Mouse (Mus musculus) embryonic facial prominence, embryonic 14.5 days (tissue): Measurements from ENCODE around the gene Spock2. TPM values are rescaled to one million over a fixed set of nuclear protein-coding genes. Genes with fewer than 3 reads are reported as not detected.
"Not testable (repeated sequence)": the region's sequence is repeated elsewhere in the genome, so short reads cannot be mapped to it uniquely, and the experiment has no call there.

Source experiments
- ATAC-seq: fragments of 200-750 bp; cut with Nextera tagmentation; 2 replicates; pipeline ENCODE4 v1.8.0; 2017; ENCODE audit warnings: low read depth, moderate number of reproducible peaks, moderate TSS enrichment
- DNase-seq: peaks from one replicate; pipeline ENCODE4 v3.0.0-alpha.2; 2015; ENCODE audit warnings: low spot score
- H3K27ac ChIP-seq: fragments of 300-500 bp; sonication (generic); replicated peaks from 2 replicates; pipeline ENCODE4 v1.5.1; 2014; ENCODE audit warnings: low read depth, mild to moderate bottlenecking, low read length, moderate library complexity
- H3K27me3 ChIP-seq: fragments of 300-500 bp; sonication (generic); replicated peaks from 2 replicates; pipeline ENCODE4 v1.6.1; 2014; ENCODE audit warnings: low read length; ENCODE audit not compliant: control insufficient read depth, insufficient read depth
- H3K36me3 ChIP-seq: fragments of 300-500 bp; sonication (generic); 2 replicates; pipeline ENCODE4 v1.6.1; 2014; ENCODE audit warnings: low read length, mixed read lengths; ENCODE audit not compliant: control insufficient read depth, insufficient read depth
- H3K4me1 ChIP-seq: fragments of 300-500 bp; sonication (generic); 2 replicates; pipeline ENCODE4 v1.6.1; 2014; ENCODE audit warnings: antibody characterized with exemption, low read length; ENCODE audit not compliant: control insufficient read depth, insufficient read depth
- H3K4me2 ChIP-seq: fragments of 300-500 bp; sonication (generic); 2 replicates; pipeline ENCODE4 v1.6.1; 2014; ENCODE audit warnings: low read depth, mild to moderate bottlenecking, low read length, moderate library complexity, mixed read lengths
- H3K4me3 ChIP-seq: fragments of 300-500 bp; sonication (generic); 2 replicates; pipeline ENCODE4 v1.5.1; 2014; ENCODE audit warnings: low read depth, mild to moderate bottlenecking, low read length
- H3K9ac ChIP-seq: fragments of 300-500 bp; sonication (generic); 2 replicates; pipeline ENCODE4 v1.6.1; 2014; ENCODE audit warnings: low read depth, mild to moderate bottlenecking, low read length, moderate library complexity, mixed read lengths
- H3K9me3 ChIP-seq: fragments of 300-500 bp; sonication (generic); 2 replicates; pipeline ENCODE4 v1.6.1; 2016; ENCODE audit warnings: low read length; ENCODE audit not compliant: control insufficient read depth
- WGBS: fragments of 180-500 bp; shearing (Covaris S2); extraction: QIAGEN DNeasy Blood & Tissue Kit; methylation state at CpG from one replicate; pipeline ENCODE4 v1.1.7; 2014; 5-methylcytosine and 5-hydroxymethylcytosine counted together
- polyA plus RNA-seq: library from polyadenylated mRNA; unstranded; fragments of >200 nt; fragmentation: Nextera tagmentation; extraction: Ambion mirVana; gene quantifications from 2 replicates; pipeline ENCODE4 v1.2.1, GENCODE M21; 2014

The Spock2 gene
- polyA plus RNA-seq, 1 experiment from 2014 or later: 8.8 TPM

DNA sequence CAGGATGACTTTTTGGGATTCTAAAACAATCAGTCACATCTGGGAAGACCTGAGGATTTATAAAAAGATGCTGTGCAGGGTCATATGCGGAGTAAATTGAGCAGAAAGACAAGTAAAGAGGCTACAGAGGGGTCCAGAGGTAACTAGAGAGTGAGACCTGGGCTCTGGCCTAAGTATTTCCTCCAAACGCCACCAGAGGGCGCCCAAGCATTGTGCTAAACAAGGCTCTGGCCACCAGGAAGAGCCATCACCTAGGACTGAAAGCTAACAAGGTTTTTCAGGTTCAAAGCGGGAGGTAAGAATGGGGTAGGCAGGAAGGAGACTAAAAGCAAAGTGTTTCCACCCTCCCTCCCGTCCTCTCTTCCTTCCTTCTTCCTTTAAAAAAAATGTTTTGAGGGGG is 42.1 kb downstream of the Spock2 start:
- no peaks in the 10 kb centered on the region for H3K36me3 ChIP-seq
- no peaks in the 10 kb centered on the region for H3K9me3 ChIP-seq
- peak; percentile 83 for DNase-seq
- no peak overlapping the region for H3K4me3 ChIP-seq
- no peaks in the 10 kb centered on the region for H3K27me3 ChIP-seq
- H3K9ac ChIP-seq: no peak overlapping the region
- ATAC-seq: peak; percentile 46; the same call in 1 of the 2 replicates
- H3K27ac ChIP-seq: no peak overlapping the region
- WGBS: 6% methylated on average over 5 of the region's 5 CpGs
- no peak overlapping the region for H3K4me2 ChIP-seq
- H3K4me1 ChIP-seq: no peaks in the 10 kb centered on the region

DNA sequence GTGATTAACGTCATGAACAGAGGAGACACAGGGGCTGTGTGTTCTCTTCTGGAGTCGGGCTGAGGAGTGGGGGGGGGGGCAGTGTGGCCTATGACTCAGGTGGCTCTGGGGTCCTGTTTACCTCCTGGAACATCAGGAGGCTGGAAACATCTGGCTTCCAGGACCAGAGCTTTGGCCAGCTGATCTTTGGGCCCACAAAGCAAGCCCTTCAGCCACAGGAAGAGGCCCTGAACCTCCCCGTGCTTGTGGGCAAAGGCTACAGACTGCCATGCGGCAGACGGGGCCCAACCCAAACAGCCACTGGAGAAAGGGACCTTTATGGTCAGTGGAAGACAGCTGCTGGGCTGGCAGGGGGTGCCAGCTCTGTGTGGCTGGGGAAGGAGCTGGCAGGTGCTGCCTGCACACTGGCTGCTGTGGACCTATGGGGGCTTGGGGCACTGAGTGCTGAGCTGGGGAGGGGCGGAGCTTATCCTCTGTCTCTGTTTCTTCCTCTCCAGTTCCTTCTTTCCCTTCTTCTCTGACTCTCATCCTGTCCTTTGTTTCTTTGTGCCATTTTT is 45.2 kb downstream of the Spock2 start:
- Histone ChIP-seq H3K4me3 (no peak overlapping the region), H3K9me3 (no peaks in the 10 kb centered on the region), H3K9ac (no peak overlapping the region), H3K27ac (no peak overlapping the region), H3K4me1 (no peaks in the 10 kb centered on the region), H3K4me2 (no peak overlapping the region), H3K27me3 (no peaks in the 10 kb centered on the region), H3K36me3 (no peaks in the 10 kb centered on the region)
- peak; percentile 20 for DNase-seq
- WGBS: 50% methylated on average over 5 of the region's 6 CpGs
- ATAC-seq: peak; percentile 51; the same call in 1 of the 2 replicates

DNA sequence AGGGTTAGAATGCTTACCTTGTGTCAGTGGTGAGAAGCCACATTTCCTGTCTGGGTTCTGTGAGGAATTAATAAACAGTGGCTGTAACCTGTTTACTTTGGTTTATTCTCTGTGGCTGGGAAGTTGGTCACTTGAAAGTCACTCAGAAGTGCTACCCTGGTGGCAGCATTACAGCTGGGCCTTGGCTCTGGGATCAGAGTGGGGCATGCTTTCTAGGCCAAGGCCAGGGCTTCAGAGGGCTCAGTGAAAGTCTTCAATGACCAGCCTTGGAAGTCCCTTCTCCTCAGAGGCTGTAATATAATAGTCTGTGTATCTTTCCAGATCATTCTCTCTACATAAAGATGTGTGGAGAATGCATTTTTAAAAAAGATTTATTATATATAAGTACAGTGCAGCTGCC is 50.0 kb downstream of the Spock2 start:
- no peak for ATAC-seq
- Histone ChIP-seq H3K9me3 (no peaks in the 10 kb centered on the region), H3K4me1 (no peaks in the 10 kb centered on the region), H3K9ac (no peak overlapping the region), H3K36me3 (no peaks in the 10 kb centered on the region), H3K4me2 (no peak overlapping the region), H3K4me3 (no peak overlapping the region), H3K27ac (no peak overlapping the region), H3K27me3 (no peaks in the 10 kb centered on the region)
- no peak for DNase-seq

DNA sequence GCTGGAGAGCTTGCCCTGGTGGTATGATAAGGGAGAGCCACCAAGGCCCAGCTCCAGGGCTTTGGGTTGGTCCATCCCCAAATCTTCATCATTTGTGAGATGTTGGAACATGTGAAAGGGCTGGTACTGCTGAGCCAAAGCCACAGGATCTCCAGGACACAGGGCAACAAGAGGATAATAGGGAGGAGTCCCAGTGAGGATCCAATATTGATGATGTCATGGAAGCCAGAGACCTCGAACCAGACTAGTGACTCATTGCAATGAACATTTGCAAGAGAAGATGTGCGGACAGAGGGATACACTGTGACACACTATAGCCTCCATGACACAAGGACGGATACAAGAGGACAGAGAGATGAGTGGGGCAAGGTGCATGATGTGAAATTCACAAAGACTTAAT is 52.1 kb downstream of the Spock2 start:
- WGBS: 94% methylated on average over 3 of the region's 3 CpGs
- Histone ChIP-seq H3K27ac (no peak overlapping the region), H3K4me1 (no peaks in the 10 kb centered on the region), H3K9me3 (no peaks in the 10 kb centered on the region), H3K9ac (no peak overlapping the region), H3K4me2 (no peak overlapping the region), H3K36me3 (no peaks in the 10 kb centered on the region), H3K4me3 (no peak overlapping the region), H3K27me3 (no peaks in the 10 kb centered on the region)
- ATAC-seq (no peak), DNase-seq (no peak)

DNA sequence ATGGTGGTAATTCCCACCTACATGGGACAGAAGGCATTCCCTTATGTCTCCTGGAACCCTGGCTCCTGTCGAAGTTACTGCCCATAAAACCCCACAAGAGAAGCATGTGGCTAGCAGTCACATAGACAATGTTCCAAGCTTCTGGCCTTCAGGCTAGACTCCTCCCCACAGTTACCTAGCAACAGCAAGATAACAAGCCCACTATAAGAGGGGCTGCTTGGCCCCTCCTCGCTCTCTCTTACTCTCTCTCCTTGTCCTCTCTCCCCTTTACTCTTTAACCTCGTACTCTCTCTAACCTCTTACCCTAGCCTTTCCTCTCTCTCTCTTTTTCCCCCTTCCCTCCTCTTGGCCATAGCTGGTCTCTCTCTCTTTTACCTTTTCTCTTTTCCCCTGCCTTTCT is 55.4 kb downstream of the Spock2 start:
- not testable (repeated sequence) for H3K9me3 ChIP-seq, DNase-seq, H3K4me1 ChIP-seq, H3K4me3 ChIP-seq, ATAC-seq, H3K27me3 ChIP-seq, H3K27ac ChIP-seq, H3K36me3 ChIP-seq, H3K9ac ChIP-seq, H3K4me2 ChIP-seq
- WGBS: 76% methylated on average over 3 of the region's 3 CpGs

DNA sequence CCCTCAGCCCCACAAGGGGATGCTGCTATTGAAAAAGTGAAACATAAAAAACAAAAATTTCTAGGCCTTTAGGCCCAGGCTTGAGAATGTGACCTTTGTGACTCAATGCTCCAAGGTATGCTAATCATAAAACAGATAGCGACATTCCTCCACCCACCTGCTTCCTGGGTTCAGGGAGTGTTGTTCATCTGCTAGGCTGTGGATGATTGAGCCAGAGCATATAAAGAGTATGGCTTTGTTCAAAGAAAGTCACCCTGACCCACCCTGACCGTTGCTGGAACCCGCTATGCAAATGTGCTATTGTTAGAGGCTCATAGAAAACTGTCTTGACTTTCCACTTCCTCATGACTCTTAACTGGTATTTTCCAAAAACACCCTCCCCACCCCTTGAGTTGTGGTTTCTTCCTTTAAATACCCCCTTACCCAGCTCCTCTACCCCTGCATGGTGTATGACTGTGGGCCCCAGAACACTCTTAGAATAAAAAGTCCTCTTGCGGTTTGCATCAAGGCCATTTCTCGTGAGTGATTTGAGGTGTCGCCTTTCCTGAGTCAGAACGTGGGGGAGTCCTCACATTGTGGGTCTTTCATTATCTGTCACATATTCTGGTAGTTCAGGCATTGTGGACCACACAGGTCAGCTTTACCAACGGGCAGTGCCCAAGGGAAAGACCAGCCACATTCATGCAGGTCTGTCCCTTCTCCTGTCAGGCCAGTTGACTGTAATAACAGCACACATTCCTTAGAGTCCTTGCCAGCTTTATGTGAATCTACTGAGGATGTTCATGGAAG is 56.4 kb downstream of the Spock2 start:
- H3K9me3 ChIP-seq, H3K9ac ChIP-seq, H3K4me2 ChIP-seq, H3K4me3 ChIP-seq, H3K36me3 ChIP-seq, H3K27me3 ChIP-seq, DNase-seq, ATAC-seq, H3K4me1 ChIP-seq, H3K27ac ChIP-seq: not testable (repeated sequence)
- WGBS: 83% methylated on average over 8 of the region's 8 CpGs

DNA sequence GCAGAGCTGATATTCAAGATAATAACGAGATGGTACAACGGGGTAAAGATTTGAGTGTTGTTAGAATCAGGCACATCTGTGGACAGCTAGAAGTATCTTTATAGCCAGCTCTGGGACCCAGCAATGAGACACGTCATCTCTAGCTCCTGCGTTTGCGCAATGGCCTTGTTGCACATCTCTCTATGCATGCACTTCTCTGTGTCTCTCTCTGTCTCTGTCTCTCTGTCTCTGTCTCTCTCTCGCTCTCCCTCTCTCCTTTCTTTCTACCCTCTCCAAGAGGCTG is 56.9 kb downstream of the Spock2 start:
- Histone ChIP-seq H3K27me3 (no peaks in the 10 kb centered on the region), H3K36me3 (no peaks in the 10 kb centered on the region), H3K9me3 (no peaks in the 10 kb centered on the region), H3K27ac (no peak overlapping the region), H3K4me3 (no peak overlapping the region), H3K4me2 (no peak overlapping the region), H3K4me1 (no peaks in the 10 kb centered on the region), H3K9ac (no peak overlapping the region)
- 86% methylated on average over 6 of the region's 6 CpGs for WGBS
- ATAC-seq (no peak), DNase-seq (no peak)

DNA sequence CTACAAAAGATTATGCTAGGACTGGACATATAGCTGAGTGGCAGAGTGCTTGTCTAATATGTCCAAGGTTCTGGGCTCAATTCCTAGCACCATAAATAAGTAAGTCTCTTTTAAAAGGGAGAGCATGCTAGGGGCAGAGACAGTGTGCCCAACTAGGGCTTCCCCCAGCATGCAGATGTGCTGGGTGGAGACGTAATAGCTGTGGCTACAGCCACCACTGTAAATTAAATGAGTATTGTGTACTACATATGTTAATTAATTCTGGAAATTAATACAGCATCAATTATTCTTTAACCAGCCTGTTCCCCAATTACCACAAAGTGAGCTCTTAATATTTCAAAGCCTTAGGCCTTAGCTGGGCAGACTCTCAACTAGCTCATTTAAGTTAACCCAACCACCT is 58.9 kb downstream of the Spock2 start:
- no peak for ATAC-seq
- 76% methylated on average over 1 of the region's 1 CpGs for WGBS
- H3K36me3 ChIP-seq: no peaks in the 10 kb centered on the region

DNA sequence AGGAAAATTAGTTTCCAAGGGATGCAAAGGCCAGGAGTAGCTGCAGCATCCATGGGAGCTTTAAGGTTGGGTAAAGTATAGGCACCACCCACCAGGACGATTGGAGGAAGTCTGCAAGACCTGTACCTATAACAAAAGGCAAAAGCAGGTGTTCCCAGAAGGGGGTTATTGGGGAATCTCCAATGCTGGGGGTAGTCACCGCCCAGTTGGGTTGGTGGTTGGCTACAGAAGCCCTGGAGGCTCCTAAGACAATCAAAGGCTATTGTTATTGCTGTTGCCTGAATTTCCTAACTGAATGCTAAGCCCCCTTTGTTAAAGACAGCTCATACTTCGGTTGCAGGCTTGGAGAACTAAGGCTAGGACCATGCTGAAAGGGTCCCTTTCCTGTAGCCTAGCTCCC is 60.0 kb downstream of the Spock2 start:
- Histone ChIP-seq H3K4me3 (no peak overlapping the region), H3K27ac (no peak overlapping the region), H3K27me3 (no peaks in the 10 kb centered on the region), H3K9ac (no peak overlapping the region), H3K4me1 (no peaks in the 10 kb centered on the region), H3K36me3 (no peaks in the 10 kb centered on the region), H3K4me2 (no peak overlapping the region), H3K9me3 (no peaks in the 10 kb centered on the region)
- ATAC-seq: no peak
- 13% methylated on average over 3 of the region's 3 CpGs for WGBS
- DNase-seq: no peak

More for the DNA sequence above, 58.9 kb downstream of the Spock2 start:
- no peak overlapping the region for H3K27ac ChIP-seq
- no peaks in the 10 kb centered on the region for H3K9me3 ChIP-seq
- no peak for DNase-seq
- no peaks in the 10 kb centered on the region for H3K4me1 ChIP-seq
- no peak overlapping the region for H3K4me3 ChIP-seq
- no peak overlapping the region for H3K9ac ChIP-seq
- no peak overlapping the region for H3K4me2 ChIP-seq
- no peaks in the 10 kb centered on the region for H3K27me3 ChIP-seq
